Mouse (Mus musculus) C2C12 (cell line): ENCODE results near the gene Gm28043.

Experiments
- CEBPB ChIP-seq: IDR thresholded peaks from one replicate; pipeline ENCODE4 v1.6.1; 2011; ENCODE audit warnings: low read depth, mild to moderate bottlenecking, control low read depth, moderate library complexity
- CTCF ChIP-seq: IDR thresholded peaks from one replicate; pipeline ENCODE4 v1.5.1; 2011; ENCODE audit not compliant: control insufficient read depth, insufficient read depth, insufficient read length
- MYOD1 ChIP-seq: IDR thresholded peaks from one replicate; pipeline ENCODE4 v1.6.1; 2011; ENCODE audit warnings: low read depth; ENCODE audit not compliant: control insufficient read depth, insufficient read length

DNA sequence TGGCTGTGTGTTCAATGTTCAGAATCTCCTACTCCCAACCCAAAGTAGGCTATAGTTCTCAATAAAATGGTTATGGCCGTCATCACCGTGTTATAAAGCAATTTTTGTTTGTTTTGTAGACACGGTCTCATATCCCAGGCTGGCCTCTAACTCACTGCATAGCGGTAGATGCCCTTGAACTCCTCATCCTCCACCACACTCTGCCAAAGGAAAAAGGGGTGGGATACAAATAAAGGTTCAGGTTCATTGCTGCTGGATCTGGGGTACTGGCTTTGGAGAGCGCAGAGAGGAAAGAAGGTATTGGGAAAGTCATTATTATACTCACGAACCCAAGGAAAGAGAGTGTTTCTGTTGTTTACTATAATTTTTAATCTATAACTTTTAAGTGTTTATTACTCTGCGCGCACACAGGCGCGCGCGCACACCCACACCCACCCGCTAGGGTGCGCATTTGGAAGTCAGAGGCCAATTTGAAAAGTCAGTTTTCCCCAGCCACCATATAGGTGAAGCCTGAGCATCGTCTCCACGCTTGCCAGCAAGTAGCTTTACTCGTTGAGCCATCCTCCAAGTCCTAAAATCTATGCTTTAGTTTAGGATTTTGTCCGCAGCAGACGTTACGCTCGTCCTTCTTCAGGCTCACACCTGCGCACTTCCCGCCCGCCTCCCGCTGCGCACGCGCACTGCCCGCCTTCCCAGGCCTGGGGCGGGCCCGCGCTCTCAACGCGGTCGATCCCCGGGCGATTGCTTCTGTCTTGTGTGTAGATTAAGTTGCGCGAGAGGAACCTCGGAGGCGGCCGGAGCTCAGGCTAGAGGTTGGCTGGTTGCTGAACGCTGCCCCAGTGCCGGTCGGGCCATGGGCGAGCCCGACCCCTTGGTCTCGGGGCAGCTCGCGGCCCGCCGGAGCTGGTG lies at the start of gene Gm28043, which contains the start of gene Rnf8:
- TF ChIP-seq CEBPB (no peak), CTCF (no peak), MYOD1 (no peak)
